Mouse (Mus musculus): ENCODE measurements around the gene Rbm48.

DNA sequence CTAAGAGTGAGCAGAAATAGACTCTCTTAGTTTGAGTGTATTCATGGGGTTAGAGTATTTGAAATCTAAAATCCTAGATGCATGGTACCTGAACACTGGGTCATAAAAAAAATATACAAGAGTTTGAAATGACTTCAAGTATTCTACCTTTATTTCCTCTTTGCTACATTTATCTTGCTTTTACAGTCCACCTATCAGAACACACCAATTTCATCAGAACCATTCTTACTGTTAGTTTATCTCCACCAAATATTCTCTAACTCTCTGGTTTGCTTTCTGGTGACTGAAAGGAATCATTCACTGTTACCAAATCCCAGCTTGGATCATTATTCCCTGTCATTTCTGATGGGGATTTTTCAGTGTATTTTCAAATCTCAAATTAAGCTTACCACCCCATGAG lies 786 bp upstream of the Rbm48 start:
- TF ChIP-seq POLR2A (IDR thresholded peaks at IDR 0.05; ENCODE audit: insufficient read length, low read depth): no peak
- TF ChIP-seq TCF12 (IDR thresholded peaks at IDR 0.05; ENCODE audit: insufficient read depth, poor library complexity, severe bottlenecking): no peak
- TF ChIP-seq E2F4 (IDR thresholded peaks at IDR 0.05; ENCODE audit: insufficient read depth): no peak
- TF ChIP-seq USF1 (IDR thresholded peaks at IDR 0.05; ENCODE audit: low read depth): no peak
